Mouse (Mus musculus): Measurements from ENCODE around the gene Cdk5rap2.

The Cdk5rap2 gene

GRCm38 (mm10) chr4:70259726-70260418 lies 150.4 kb downstream of the Cdk5rap2 start:
- no peak for DNase-seq

GRCm38 (mm10) chr4:70258826-70259225 lies 151.4 kb downstream of the Cdk5rap2 start:
- DNase-seq: no peak

- DNase-seq: no peak
Observed at GRCm38 (mm10) chr4:70258205-70258604, 152.0 kb downstream of the Cdk5rap2 start.

- DNase-seq: no peak
Observed at GRCm38 (mm10) chr4:70251782-70252181, 158.5 kb downstream of the Cdk5rap2 start.

- DNase-seq: no peak
Observed at GRCm38 (mm10) chr4:70245706-70246105, 164.5 kb downstream of the Cdk5rap2 start.

- no peak for DNase-seq
Observed at GRCm38 (mm10) chr4:70243561-70244120, 166.6 kb downstream of the Cdk5rap2 start.

GRCm38 (mm10) chr4:70239731-70240130 lies 170.5 kb downstream of the Cdk5rap2 start:
- DNase-seq: no peak

GRCm38 (mm10) chr4:70238862-70239261 lies 171.4 kb downstream of the Cdk5rap2 start:
- no peak for DNase-seq

- DNase-seq: no peak
Observed at GRCm38 (mm10) chr4:70232383-70232782, 177.9 kb downstream of the Cdk5rap2 start.

- DNase-seq: no peak
Observed at GRCm38 (mm10) chr4:70229874-70230273, 180.4 kb downstream of the Cdk5rap2 start.

- no peak for DNase-seq
Observed at GRCm38 (mm10) chr4:70228350-70228749, 181.9 kb downstream of the Cdk5rap2 start.

- DNase-seq: no peak
Observed at GRCm38 (mm10) chr4:70227667-70228066, 182.6 kb downstream of the Cdk5rap2 start.

- no peak for DNase-seq
Observed at GRCm38 (mm10) chr4:70224503-70224902, 185.7 kb downstream of the Cdk5rap2 start.

- peak; percentile 6 for DNase-seq
Observed at GRCm38 (mm10) chr4:70221878-70222277, 188.4 kb downstream of the Cdk5rap2 start.

GRCm38 (mm10) chr4:70221370-70221769 lies 188.9 kb downstream of the Cdk5rap2 start:
- DNase-seq: no peak

- peak; percentile 50 for DNase-seq
Observed at GRCm38 (mm10) chr4:70220277-70221180, 189.7 kb downstream of the Cdk5rap2 start.

GRCm38 (mm10) chr4:70219776-70220175 lies 190.5 kb downstream of the Cdk5rap2 start:
- DNase-seq: no peak

- no peak for DNase-seq
Observed at GRCm38 (mm10) chr4:70185971-70186370, 224.3 kb downstream of the Cdk5rap2 start.
